Mouse (Mus musculus): ENCODE data around the gene Tmem104. TPM values are rescaled to one million over a fixed set of nuclear protein-coding genes. Genes with fewer than 3 reads are reported as not detected.

Tmem104 gene
- total RNA-seq, 2 experiments from 2014 or later: 18.1 to 18.2 TPM

DNA sequence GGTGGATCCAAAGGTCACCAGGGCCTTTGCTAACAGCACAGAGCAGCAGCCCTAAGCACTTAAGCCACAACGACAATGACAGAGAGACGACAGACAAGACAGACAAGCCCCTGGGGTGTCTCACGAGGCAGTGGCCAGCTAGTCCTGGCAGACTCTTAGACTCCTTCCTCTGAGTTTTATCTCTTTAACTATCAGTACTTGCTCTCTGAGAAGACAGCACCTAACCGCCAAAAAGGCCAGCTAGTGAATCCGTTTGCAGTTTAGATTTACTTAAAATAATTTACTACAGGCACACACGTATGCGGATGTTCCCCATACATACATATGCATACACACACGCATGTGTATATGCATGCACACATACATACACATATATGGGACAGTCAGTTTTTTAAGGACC, 10.3 kb downstream of the Tmem104 start:
- intact Hi-C loops (cut with DNase I): no loop called here

GRCm38 (mm10) chr11:115198932-115199384, 11.7 kb downstream of the Tmem104 start:
- DNase-seq: no peak
- intact Hi-C loops (cut with DNase I): no loop called here

More for the DNA sequence above, 10.3 kb downstream of the Tmem104 start:
- no peak for DNase-seq

GRCm38 (mm10) chr11:115200520-115200919, 13.2 kb downstream of the Tmem104 start:
- intact Hi-C loops (cut with DNase I): loop anchor here (5.0 to 10.0 kb wide), 2 partner anchors 72 to 154 kb away; no protein-coding TSS in a partner anchor
- no peak for DNase-seq

GRCm38 (mm10) chr11:115202316-115202715, 15.0 kb downstream of the Tmem104 start:
- intact Hi-C loops (cut with DNase I): loop anchor here (5.0 to 10.0 kb wide), 2 partner anchors 70 to 152 kb away; no protein-coding TSS in a partner anchor
- DNase-seq: peak; percentile 87

GRCm38 (mm10) chr11:115202756-115203155, 15.5 kb downstream of the Tmem104 start:
- intact Hi-C loops (cut with DNase I): loop anchor here (5.0 to 10.0 kb wide), 2 partner anchors 70 to 152 kb away; no protein-coding TSS in a partner anchor

GRCm38 (mm10) chr11:115208126-115208525, 20.8 kb downstream of the Tmem104 start:
- intact Hi-C loops (cut with DNase I): loop anchor here (10.0 kb wide), 1 partner anchor 147 kb away; no protein-coding TSS in a partner anchor
- DNase-seq: peak; percentile 83

More at GRCm38 (mm10) chr11:115202756-115203155, 15.5 kb downstream of the Tmem104 start:
- DNase-seq: no peak

DNA sequence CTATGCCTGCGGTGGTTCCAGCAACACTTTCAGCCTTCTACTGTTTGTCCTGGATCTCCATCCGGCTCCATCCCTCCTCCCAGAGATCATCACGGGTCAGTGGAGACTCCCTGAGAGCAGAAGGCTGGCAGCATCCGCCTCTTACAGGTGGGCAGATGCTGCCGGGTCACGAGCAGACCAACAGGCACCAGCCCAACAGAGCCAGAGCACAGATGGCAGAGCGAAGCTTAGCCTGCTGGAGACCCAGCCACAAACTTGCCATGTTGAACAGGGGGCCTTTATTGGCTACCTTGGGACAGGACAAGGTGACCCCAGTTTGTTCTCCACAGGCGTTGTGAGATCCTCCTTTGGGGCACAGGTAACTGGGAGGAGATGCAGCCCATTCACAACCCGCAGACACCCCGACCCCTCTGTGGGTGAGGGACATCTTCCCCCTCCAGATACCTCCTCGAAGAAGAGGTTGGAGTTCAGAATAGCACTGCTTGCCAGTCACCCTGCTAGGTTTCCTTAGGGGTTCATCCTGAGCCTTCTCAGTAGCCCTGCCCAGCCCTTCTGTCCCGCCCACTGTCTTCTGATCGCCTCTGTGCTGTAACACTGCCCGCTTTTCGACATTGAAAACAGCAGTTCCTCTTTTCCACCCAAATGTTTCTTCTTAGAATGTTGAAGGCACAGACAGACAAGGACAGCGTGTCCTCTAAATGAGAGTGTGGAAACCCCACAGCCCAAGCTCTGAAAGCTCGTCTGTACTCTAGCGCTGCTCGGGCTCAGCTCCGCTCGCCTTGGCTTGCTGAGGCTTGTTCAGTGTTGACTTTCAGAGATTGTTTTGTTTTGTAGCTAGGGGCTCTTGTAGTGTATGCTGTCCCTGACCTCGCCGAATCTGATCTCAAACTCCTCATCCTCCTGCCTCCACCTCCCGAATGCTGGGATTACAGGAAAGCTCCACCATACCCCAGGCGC, 21.8 kb downstream of the Tmem104 start:
- intact Hi-C loops (cut with DNase I): loop anchor here (10.0 kb wide), 1 partner anchor 146 kb away; no protein-coding TSS in a partner anchor
- DNase-seq: peak; percentile 69

DNA sequence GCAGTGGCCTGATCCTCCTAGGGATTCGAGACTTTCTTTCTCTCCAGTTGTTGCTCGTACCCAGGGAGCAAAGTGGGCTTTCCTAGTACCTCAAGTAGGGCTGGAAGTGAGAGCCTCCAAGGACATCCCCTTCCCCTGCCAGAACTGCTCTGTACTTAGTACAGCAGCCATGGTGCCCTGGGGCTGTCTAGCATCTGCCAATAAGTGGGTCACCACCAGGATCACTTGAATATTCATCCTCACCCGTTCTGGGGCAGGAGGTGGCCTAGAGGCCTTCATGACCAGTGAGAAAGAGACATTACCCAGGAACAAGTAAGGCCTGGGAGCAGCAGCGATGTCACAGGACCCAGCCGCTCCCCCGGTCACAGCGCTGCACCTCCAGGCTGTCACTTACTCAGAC, 22.7 kb downstream of the Tmem104 start:
- intact Hi-C loops (cut with DNase I): loop anchor here (10.0 kb wide), 1 partner anchor 145 kb away; no protein-coding TSS in a partner anchor
- no peak for DNase-seq

DNA sequence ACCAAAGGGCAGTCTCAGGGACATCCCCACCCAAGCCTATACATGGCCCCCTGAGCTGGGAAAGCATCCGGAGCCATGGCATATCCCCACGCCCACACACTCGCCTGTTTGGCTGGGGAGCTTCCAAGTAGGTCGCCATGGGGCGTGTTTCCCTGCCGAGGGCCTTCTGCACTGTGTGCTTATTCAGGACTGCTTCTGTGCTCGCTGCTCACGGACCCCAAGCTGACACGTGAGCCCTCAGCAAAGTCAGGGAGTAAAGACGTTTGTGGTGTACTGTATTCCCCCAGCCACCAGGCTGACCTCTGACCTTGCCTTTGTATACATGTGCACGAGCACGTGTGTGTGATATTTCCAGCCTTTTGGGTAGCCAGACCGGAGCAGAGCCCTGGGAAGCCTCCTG, 24.8 kb downstream of the Tmem104 start:
- DNase-seq: no peak
- intact Hi-C loops (cut with DNase I): no loop called here

- intact Hi-C loops (cut with DNase I): no loop called here
- no peak for DNase-seq
Observed at GRCm38 (mm10) chr11:115215123-115215522, 27.8 kb downstream of the Tmem104 start.

- intact Hi-C loops (cut with DNase I): no loop called here
- peak; percentile 92 for DNase-seq
Observed at GRCm38 (mm10) chr11:115217439-115218410, 30.4 kb downstream of the Tmem104 start.

- intact Hi-C loops (cut with DNase I): no loop called here
- no peak for DNase-seq
Observed at GRCm38 (mm10) chr11:115219263-115219662, 32.0 kb downstream of the Tmem104 start.

DNA sequence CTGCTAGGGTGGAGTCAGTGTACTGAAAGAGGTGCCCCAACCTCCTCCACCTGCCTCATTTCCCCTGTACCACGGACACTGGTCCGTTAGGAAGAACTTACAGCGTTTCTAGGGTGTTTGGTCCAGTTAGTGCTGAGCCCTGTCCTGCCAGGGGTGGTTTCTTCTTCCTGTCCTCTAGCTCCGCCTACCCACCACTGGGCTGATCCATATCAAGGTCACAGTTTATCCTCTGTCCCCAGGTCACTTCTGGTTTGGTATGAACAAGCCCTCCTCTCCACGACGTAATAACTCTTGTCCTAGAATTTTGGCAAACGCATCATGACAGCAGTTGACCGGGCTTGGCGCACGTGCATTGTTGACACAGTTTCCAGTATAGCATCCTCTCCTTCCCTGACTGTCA, 32.4 kb downstream of the Tmem104 start:
- intact Hi-C loops (cut with DNase I): no loop called here
- DNase-seq: no peak

DNA sequence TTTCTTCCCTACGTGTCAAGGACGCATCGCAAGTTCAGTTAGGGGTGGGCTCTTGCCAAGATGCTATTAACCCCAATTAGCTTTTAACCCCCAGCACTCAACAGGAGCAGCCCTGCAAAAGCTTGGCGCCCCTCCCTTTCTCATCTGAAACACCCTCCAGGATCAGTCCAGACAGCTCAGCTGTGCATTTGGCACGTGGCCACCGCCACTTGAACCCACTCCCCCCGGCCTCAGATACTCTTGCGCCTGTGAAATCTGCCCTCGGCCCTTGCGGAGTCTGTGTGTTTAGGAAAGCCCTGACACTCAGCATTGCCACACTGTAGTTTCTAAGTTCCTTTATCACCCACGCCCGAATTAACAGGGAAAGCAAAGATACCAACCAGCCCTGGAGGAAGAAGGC, 34.8 kb downstream of the Tmem104 start:
- intact Hi-C loops (cut with DNase I): no loop called here
- peak; percentile 88 for DNase-seq

DNA sequence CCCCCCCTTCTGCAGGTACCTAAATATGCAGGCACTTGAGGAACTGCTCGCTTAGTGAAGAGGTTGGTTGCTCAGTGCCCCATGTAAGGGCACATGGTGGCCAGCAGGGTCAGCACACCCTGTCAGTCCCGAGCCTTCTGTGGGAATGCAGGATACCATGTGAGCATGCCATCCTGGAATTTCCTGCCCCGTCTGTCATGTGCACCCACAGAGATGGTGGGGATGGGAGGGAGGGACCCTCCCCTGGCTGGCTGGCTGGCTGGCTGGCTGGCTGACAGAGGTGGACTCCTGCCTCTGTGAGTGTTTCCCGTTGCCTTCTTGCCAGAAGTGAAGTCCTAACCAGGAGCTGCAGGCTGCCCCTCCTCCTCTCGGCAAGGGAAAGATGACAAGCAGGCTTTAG, 35.3 kb downstream of the Tmem104 start:
- intact Hi-C loops (cut with DNase I): no loop called here
- DNase-seq: no peak

DNA sequence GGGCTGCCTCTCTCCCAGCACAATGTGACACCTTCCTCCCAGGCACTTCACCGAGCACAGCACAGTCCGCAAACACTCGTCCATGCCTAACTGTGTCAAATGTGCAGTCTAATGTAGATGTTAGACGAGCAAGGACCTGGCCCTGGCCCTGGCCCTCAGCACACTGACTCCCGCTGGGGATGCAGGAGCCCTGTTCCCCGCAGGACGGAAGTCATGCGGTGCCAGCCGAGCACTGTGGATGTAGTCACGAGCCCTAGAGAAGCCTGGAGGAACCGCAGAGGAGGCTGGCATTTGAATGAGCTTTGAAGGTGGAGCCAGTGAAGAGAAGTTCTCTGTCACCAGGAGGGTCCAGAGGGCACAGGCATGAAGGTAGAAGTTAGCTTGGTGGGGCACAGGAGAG, 36.2 kb downstream of the Tmem104 start:
- intact Hi-C loops (cut with DNase I): no loop called here
- no peak for DNase-seq

DNA sequence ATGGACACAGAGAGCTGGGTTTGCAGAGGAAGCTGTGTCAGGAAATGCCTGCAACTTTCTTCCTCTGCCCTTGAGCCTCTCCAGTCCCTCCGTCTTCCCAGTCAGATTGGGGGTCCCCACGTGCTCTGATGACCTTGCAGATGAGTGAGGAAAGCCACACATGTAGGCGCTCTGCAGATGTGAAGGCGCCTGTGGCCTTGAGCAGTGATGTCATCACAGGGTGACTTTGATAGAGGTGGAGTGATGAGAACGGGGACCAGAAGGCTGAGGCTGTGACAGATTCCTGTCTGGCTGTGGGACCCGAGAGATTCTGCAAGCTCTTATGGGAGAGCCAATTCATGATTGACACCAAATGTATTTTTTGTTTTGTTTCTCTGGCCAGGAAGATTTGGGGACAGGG, 36.6 kb downstream of the Tmem104 start:
- intact Hi-C loops (cut with DNase I): no loop called here
- no peak for DNase-seq

- intact Hi-C loops (cut with DNase I): no loop called here
- peak; percentile 76 for DNase-seq
Observed at GRCm38 (mm10) chr11:115224889-115225288, 37.6 kb downstream of the Tmem104 start.

- intact Hi-C loops (cut with DNase I): no loop called here
Observed at GRCm38 (mm10) chr11:115225301-115225700, 38.0 kb downstream of the Tmem104 start.

DNA sequence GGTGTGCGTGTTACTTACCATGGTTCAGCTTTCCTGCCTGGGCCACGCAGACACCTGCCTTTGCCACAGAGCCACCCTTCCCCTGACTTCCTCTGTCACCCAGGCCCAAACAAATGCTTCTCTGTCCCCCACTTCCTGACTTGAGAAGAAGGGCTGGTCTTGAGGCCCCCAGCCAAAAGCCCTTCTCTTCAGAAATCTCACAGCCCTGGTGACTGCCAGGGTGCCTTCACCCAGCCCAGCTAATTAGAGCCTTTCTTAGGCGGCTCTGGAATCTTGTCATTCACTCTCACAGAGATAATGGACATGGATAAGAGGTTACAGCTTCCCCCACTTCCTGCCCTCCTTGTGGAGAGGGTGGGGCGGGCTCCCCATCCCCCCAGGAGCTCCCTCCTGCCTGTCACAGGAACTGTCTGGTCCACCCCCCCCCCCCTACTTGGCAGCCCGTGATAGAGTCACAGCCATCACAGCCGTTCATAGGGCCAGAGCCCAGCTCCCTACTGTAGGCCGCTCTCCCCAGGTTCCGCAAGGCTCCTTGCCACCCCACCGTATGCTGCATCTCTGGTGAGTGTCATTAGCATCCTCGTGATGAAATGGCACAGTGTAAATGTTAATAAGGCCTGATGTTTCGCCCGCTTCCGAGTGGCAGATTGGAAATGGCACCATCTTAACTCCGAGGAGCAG, 39.7 kb downstream of the Tmem104 start:
- intact Hi-C loops (cut with DNase I): no loop called here
- peak; percentile 67 for DNase-seq

More at GRCm38 (mm10) chr11:115225301-115225700, 38.0 kb downstream of the Tmem104 start:
- no peak for DNase-seq

Measured in left cerebral cortex, postnatal 4 days (tissue).